Mouse (Mus musculus) induced T-regulatory cell, adult 2 months (primary cell): ENCODE results near the gene Tec.
"Not testable (repeated sequence)": the region's sequence is repeated elsewhere in the genome, so short reads cannot be mapped to it uniquely, and the experiment has no call there.

Experiments
- DNase-seq: peaks from one replicate; pipeline ENCODE4 v3.0.0-alpha.2; 2012; ENCODE audit warnings: low read depth

Gene Tec

GRCm38 (mm10) chr5:72820036-72820640 lies 48.1 kb downstream of the Tec start:
- no peak for DNase-seq

- no peak for DNase-seq
These were observed 49.6 kb downstream of the Tec start for GRCm38 (mm10) chr5:72818513-72819180.

GRCm38 (mm10) chr5:72817523-72818091 lies 50.7 kb downstream of the Tec start:
- peak; percentile 65 for DNase-seq

- not testable (repeated sequence) for DNase-seq
These were observed 51.3 kb downstream of the Tec start for GRCm38 (mm10) chr5:72816960-72817359.

GRCm38 (mm10) chr5:72816491-72816890 lies 51.8 kb downstream of the Tec start:
- DNase-seq, result no peak

- no peak for DNase-seq
These were observed 52.2 kb downstream of the Tec start for GRCm38 (mm10) chr5:72816046-72816445.

- no peak for DNase-seq
These were observed 52.9 kb downstream of the Tec start for GRCm38 (mm10) chr5:72815361-72815760.

GRCm38 (mm10) chr5:72814072-72814471 lies 54.2 kb downstream of the Tec start:
- DNase-seq, result no peak

- peak; percentile 57 for DNase-seq
These were observed 55.4 kb downstream of the Tec start for GRCm38 (mm10) chr5:72812908-72813307.

- DNase-seq, result no peak
These were observed 56.0 kb downstream of the Tec start for GRCm38 (mm10) chr5:72812328-72812727.

- no peak for DNase-seq
These were observed 56.9 kb downstream of the Tec start for GRCm38 (mm10) chr5:72811397-72811796.

GRCm38 (mm10) chr5:72810990-72811389 lies 57.3 kb downstream of the Tec start:
- no peak for DNase-seq

- no peak for DNase-seq
These were observed 58.8 kb downstream of the Tec start for GRCm38 (mm10) chr5:72809480-72809879.

- DNase-seq, result no peak
These were observed 59.7 kb downstream of the Tec start for GRCm38 (mm10) chr5:72808456-72809111.

- DNase-seq, result no peak
These were observed 65.4 kb downstream of the Tec start for GRCm38 (mm10) chr5:72802851-72803250.

- DNase-seq, result no peak
These were observed 69.7 kb downstream of the Tec start for GRCm38 (mm10) chr5:72798563-72798962.

GRCm38 (mm10) chr5:72796186-72796613 lies 72.1 kb downstream of the Tec start:
- no peak for DNase-seq

- no peak for DNase-seq
These were observed 74.9 kb downstream of the Tec start for GRCm38 (mm10) chr5:72793309-72793850.

GRCm38 (mm10) chr5:72791789-72792188 lies 76.5 kb downstream of the Tec start:
- no peak for DNase-seq

GRCm38 (mm10) chr5:72791386-72791785 lies 76.9 kb downstream of the Tec start:
- DNase-seq, result no peak

GRCm38 (mm10) chr5:72785451-72785850 lies 82.8 kb downstream of the Tec start:
- DNase-seq, result no peak

GRCm38 (mm10) chr5:72784719-72785118 lies 83.6 kb downstream of the Tec start:
- DNase-seq, result no peak

- no peak for DNase-seq
These were observed 84.3 kb downstream of the Tec start for GRCm38 (mm10) chr5:72783957-72784356.
